Mouse (Mus musculus) cerebellum, postnatal 36 days (tissue): ENCODE measurements at regions not wholly inside any gene's neighbourhood (a gene's known extent, or its start where the extent isn't known, plus 50 kb on each side); places are given as distances from the start of the nearest gene placed in this dataset.
A peak's percentile ranks its signal among the peaks of the same experiment; 100 is the strongest.

Source experiments
- DNase-seq, 2 experiments: peaks; one replicate each; pipeline ENCODE4 v3.0.0; 2021 to 2022; ENCODE audit warnings: mixed read lengths in 2 of 2

DNA sequence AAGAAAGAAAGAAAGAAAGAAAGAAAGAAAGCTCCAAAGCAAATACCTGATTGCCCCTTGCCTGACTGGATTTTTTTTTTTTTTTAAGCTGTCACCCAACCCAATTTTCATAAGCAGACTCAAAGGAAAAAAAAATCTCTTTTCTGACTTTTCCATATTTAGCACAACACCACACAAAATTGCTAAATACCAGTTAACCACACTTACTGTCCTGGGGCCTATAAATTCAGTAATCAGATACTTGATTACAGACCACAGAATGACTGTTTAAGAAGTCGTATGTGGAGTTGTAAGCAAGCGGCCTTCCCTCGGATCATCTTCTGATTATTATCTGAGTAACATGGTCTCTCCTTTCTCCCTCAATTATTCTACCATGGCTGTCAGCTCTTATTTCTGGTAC, 263.3 kb upstream of the Gm15217 start:
- DNase-seq, result no peak

- no peak for DNase-seq
Measured at GRCm38 (mm10) chr14:46126541-46126940, 252.7 kb upstream of the Gm15217 start.

GRCm38 (mm10) chr14:46129762-46130161, 249.5 kb upstream of the Gm15217 start:
- no peak for DNase-seq

- DNase-seq, result no peak
Measured at GRCm38 (mm10) chr14:46144175-46144574, 235.0 kb upstream of the Gm15217 start.

GRCm38 (mm10) chr14:46144707-46145106, 234.5 kb upstream of the Gm15217 start:
- DNase-seq, result no peak

- DNase-seq, result no peak
Measured at GRCm38 (mm10) chr14:46145584-46145983, 233.6 kb upstream of the Gm15217 start.

DNA sequence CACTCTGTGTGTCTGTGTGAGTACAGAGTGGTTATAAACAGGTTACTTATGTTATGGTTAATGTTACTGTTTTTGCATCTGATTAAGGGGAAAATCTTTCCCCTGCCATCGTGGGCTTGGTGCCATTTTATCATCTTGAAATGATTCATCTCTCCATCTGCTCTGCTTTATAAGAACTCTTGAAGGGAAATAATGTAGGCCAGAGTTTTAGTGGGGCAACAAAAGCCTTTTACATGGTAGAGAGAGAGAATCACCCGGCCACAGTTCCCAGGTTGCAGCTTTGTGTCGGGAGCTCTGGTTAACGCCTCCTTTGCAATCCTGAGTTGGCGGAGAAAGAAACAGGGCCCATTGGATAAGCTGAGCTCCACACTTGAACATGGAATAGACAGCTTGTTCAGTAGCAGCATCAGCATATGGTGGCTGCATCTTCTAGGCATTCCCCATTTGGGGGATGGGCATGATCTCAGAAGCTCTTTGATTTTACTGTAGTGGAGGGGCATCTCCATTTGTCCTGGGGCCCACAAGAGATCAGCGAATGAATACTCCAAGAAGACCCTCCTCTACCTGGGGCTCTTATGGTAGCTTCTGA, 230.0 kb upstream of the Gm15217 start:
- DNase-seq, result no peak

DNA sequence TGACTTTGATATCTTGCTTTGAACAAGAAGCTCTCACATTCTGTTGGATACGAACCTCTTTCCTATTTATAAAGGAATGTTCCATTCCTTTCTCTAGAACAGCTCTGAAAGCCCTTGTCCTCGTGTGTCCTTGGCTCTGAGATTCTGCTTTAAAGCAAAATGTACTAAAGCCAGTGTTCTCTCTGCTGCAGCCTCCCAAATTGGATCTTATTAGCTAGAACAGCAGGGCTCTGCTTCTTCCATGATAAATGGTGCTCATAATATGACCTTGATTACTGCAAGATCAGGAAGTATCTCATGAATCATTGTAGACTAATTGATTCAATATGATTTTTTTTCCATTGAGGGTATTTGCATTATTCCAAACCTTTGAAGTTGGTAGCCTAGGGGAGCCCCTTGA, 220.5 kb upstream of the Gm15217 start:
- no peak for DNase-seq

- DNase-seq, result no peak
Measured at GRCm38 (mm10) chr14:46172181-46172874, 206.9 kb upstream of the Gm15217 start.

DNA sequence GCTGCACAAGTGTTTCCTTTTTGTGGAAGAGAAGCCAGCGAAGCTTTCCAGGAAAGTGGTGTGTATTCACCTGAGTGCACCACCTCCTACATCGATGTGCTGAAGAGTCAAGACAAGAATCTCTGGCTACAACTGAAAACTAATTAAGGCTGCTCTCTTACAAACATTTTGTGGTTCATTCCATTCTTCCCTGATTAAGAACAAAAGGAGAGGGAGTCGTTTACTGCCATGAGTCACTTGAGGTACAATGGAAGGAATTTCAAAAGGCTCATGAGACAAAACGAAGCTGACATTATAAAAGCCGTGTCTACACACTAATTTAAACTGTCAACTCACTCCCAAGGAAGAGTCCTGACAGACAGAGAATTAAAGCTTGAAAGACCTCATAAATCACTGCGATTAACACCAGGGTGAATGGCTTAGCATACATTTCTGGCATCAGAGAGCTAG, 206.3 kb upstream of the Gm15217 start:
- no peak for DNase-seq

GRCm38 (mm10) chr14:46174386-46174785, 204.8 kb upstream of the Gm15217 start:
- DNase-seq, result no peak

- DNase-seq, result no peak
Measured at GRCm38 (mm10) chr14:46175291-46176216, 203.7 kb upstream of the Gm15217 start.

GRCm38 (mm10) chr14:46179024-46179423, 200.2 kb upstream of the Gm15217 start:
- DNase-seq, result no peak

DNA sequence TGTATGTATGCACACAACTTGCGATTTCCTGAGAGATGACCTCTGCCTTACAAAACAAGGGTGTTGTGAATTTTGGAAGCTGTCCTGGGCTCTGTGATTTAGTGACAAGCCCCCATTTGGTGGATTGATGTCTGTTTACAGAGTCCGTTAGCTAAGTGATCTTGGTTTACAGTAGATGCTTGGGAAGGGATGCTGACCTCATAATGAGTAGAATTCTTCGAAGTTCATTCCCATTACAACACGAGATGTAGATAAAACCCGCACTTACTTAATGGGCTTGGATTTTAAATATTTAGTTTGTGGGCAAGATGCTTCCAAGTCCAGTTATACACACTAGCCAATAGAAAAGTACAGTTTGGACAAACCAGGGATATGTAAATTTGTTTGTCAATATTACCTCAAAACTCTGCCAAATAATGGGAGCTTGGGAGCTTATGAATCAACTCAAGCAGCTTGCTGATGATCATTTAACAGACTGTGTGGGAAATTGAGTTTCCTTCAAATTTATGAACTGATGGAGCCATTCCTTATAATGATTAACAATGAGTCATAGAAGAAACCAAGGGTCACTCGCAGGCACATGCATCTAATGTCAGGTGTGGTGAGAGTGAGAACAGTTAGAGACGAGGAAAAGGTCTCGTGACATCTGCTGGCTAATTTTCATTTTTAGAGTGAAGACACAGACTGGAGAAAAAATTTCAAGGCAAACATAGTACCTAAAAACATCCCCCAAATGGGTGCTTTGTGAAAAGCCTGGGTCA, 187.4 kb upstream of the Gm15217 start:
- no peak for DNase-seq

GRCm38 (mm10) chr14:46193577-46193976, 185.6 kb upstream of the Gm15217 start:
- DNase-seq, result peak in 1 of 2 experiments; percentile 16

DNA sequence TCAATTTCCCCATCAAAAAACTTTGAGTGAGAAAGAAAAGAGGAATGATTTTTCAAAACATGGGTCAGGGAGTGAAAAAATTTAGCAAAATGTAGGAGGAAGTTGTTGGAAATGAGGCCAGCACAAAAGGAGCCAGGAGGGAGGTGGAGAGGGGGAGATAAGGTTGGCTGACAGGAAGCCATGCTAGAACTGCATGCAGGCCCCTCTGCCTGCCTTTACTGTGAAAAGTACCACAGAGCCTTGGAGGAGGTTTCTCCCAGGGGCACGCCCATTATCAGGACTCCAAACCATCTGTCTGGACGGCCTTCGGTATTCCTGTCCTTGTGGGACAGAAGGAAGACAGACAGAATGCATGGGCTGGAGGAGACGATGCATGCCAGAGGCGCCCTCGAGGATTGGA, 183.3 kb upstream of the Gm15217 start:
- no peak for DNase-seq

DNA sequence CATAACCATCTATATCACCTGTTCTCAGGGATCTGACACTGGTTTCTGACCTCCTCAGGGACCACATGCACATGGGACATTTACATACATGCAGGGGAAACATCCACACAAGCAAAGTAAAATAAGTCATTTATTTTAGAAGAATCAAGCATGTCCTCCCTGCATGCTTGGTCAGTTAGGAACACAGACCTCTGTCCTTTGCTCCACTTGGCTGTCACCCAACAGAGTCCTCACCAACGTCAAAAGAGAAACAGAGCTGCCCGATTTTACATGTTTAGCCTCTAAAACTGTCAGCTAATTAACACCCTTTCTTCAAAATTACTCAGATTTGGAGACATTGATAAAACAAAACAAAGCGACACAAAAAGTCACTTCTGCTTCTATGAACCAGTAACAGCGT, 176.4 kb upstream of the Gm15217 start:
- DNase-seq, result no peak

GRCm38 (mm10) chr14:46220483-46220882, 158.7 kb upstream of the Gm15217 start:
- no peak for DNase-seq

DNA sequence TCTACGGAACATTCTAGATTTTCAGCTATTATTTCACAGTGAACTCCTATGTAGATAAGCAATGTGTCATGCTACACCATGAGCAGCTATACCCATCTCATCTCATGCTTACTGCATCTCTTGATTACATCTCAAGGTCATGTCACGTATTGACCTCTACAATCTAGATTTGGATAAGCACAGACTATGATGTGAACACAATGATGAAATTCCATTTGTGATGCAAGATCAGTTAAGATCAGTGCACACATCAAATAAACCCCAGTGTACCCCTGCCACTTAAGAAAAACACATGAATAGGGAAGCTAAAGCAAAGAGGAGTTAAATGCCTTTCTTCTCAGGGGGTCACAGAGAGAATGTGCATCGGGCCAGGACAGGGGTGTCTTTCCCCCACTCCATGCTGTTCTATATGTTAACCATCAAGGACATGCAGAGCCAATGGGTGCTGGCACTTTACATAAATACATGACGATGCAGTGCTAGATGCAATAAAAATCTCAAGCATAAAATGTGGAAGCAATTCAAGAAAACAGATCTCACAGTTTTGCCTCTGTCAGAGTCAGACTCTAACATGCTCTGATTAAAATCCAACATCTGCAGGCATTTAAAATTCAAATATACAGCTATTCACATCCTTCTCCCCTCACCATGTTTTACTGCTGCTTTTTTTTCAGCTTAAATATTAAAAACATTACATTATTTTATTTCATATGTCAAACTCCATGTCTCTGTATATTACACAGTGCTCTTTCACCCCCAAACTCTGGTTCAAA, 157.1 kb upstream of the Gm15217 start:
- no peak for DNase-seq

DNA sequence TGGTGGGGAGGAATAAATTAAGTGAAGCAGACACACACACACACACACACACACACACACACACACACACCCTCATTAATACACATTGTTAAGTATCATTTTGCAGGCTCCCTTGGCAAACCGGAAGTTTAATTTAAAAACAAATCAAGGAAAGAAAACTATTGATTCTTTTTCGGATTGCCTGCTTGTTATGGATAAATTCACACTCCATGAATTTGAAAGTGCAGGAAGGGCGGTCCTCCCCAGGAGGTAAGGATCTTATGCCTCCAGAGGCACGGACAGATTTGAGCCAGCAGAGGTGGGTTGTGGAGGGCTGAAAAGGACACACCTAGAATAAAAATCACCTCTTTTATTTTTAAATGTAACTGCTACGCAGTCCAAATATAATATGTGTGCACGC, 156.2 kb upstream of the Gm15217 start:
- DNase-seq, result no peak

DNA sequence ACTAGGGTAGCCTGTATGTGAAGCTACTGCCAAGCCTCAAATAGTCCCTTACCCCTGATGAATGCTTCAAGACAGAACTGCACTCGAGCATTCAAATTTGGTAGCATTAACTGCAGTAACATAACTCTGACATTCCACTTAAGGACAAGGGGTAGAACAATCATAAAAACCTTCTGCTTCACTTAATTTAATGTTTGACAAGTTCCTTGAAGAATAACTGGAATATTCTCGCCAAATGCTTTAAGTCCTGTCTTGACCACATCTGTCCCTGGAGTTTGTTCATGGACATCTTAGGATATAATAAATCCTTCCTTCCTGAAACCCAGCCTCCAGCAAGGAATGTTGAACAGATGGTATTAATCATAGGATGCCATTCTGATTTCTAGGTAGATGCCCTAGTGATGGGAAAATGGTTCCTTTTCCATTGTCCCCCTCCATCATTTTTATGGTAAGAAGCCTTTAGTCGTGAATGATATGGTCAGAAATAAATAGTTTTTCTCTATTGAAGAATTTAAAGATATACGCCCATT, 154.7 kb upstream of the Gm15217 start:
- DNase-seq, result no peak
